Mouse (Mus musculus): ENCODE results near the gene Zswim1. TPM values are rescaled to one million over a fixed set of nuclear protein-coding genes. Genes with fewer than 3 reads are reported as not detected.
"Not testable (repeated sequence)": the region's sequence is repeated elsewhere in the genome, so short reads cannot be mapped to it uniquely, and the experiment has no call there.

Gene Zswim1
- total RNA-seq, 2 experiments from 2014 or later: 18.1 to 18.2 TPM

DNA sequence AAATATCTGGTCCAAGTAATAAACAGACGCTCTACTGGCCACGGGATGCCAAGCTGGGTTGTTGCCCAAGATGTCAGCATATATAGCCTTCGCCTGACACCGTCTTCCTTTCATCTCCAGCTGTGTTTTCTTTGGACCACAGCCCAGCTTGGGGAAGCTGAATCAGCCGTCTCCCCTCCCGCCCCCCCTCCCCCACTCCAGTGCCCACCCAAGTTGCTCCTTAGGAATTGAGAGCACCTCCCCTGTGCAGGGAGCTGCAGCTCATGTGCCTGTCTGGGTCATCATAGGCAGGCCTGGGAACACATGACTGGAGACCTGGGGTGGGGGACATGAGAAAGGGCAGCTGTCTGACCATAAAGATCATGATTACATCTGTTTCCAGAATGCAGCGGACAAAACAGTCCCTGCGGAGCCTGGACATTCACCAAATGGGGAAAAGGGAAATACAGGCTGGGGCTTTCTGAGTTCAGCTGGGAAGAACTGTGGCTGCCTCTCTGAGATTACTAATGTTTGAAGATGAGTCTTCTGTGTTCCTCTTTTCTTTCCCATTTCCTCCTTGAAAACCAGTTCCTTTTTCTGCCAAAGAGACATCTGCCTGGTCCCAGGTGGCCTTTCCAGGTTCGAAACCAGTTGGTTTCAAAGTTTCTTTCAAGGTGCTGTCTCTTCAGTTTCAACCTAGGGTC, 39.8 kb downstream of the Zswim1 start:
- DNase-seq (ENCODE audit: low spot score in 2 of 2): no peak

GRCm38 (mm10) chr2:164863411-164863810, 40.9 kb downstream of the Zswim1 start:
- not testable (repeated sequence) for DNase-seq (ENCODE audit: low spot score in 2 of 2)

DNA sequence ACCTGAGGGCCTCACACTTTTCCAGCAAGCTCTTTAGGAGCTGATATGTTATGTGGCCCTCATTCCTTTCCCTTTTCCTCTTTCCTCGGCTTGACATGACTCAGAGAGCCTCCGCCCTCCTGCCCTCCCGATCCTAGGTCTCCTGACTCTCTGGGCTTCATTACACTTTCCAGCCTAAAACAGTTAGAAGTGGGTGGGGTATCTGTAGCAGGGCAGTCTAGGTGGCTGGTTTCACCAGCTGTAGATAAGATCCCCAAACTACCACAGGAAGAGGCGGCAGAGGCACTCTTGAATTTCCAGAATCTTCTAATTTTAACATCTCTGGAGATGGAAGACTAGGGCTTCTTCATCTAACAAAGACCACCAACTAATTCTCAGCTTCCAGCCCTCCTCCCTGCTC, 42.1 kb downstream of the Zswim1 start:
- DNase-seq (ENCODE audit: low spot score in 2 of 2): no peak

DNA sequence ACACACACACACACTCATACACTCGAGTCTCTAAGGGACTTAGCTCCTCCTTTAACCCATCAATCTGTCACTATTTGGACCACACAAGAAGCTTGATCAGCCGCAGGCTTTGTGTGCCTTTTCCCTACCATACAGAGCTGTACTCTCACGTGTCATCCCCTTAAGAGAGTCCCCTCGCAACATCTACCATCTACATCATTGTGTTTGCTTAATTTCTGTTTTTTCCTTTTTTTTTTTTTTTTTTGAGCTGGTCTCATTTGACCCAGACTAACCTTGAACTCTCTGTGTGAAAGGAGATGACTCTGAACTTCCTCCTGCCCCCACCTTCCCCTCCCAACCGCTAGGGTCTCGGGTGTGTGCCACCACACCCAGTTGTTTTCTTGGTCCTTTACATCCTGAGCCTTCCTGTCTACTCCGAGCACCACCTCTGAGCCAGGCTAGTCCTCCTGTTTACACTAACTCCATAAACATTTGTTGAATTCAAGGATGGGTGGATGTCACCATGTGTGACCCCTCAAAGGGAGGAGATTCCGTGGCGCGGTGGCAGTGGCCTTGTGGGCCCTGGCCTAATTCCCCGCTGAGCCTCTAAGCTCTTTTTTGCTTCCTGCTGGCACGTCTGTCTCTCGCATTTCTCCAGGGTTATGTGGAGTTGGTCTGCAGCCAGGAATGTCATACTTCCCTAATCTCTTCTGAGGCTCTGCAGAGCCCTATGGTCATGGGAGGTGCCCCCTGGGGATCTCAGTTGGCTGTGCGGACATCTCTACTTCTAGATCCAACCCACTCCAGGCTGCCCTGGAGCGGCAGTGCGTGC, 44.5 kb downstream of the Zswim1 start:
- DNase-seq (ENCODE audit: low spot score in 2 of 2): no peak

DNA sequence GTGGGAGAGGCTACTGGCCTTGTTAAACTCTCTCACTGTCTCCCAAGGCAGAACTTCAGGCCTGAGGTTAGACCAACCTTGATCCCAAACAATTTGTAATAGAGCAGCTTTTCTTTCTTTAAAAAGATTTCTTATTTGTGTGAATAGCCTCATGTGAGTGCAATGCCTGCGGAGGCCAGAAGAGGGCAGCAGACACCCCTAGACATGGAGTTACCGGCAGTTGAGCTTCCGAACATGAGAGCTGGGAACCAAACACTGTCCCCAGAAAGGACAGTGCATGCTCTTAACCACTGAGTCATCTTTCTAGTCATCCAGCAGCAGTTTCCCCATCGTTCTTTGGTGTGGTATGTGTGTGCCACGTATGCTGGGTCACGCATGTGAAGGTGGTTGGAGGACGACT, 45.1 kb downstream of the Zswim1 start:
- no peak for DNase-seq (ENCODE audit: low spot score in 2 of 2)

- DNase-seq (ENCODE audit: low spot score in 2 of 2): no peak
These were observed 46.0 kb downstream of the Zswim1 start for GRCm38 (mm10) chr2:164868491-164868890.

GRCm38 (mm10) chr2:164871602-164872303, 49.3 kb downstream of the Zswim1 start:
- no peak for DNase-seq (ENCODE audit: low spot score in 2 of 2)

DNA sequence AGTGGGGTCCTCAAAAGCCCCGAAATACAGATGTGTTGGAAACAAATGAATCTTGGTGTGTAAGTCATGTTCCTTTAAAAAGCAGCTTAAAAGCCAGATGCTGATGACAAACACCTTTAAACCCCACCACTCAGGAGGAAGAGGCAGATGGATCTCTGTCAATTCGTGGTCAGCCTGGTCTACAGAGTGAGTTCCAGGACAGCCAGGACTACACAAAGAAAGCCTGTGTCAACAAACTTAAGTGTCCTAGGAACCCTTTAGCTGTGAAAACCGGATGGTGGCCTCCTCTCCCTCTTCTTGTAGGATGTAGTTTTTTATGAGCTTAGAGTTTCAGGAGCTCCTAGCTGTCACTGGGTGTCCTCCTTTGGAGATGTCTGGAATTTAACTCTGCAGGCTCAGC, 51.1 kb downstream of the Zswim1 start:
- no peak for DNase-seq (ENCODE audit: low spot score in 2 of 2)

DNA sequence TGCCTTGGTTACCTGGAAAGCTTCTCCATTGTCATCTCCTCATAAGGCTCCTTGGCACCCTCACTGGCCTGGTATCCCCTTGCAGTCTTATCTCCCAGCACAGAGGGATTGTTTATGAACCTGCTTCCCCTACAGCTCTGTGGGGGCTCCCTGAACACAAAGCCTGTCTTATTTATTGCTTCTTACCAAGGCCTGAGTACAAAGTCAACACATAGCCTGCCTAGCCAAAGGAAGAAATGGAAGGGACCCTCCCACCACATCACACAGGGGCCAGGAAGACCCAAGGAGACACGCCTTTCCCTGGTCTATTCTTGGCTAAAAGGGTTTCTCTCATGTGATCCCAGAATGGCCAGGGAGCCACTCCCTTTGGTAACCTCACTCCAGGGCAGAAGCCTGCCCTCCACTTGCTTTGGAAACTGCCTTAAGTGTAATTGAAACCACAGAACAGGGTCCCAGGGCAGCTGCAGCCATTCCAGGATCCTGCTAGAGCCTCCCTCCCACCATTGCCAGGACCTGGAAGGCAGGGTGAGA, 51.8 kb downstream of the Zswim1 start:
- no peak for DNase-seq (ENCODE audit: low spot score in 2 of 2)

GRCm38 (mm10) chr2:164875648-164876047, 53.2 kb downstream of the Zswim1 start:
- not testable (repeated sequence) for DNase-seq (ENCODE audit: low spot score in 2 of 2)

Other genes with a start within 250 kb of the Zswim1 start
- gene Spint3, start 249.2 kb upstream of the Zswim1 start, total RNA-seq (2021): not detected
- gene Wfdc6a, start 237.2 kb upstream of the Zswim1 start, total RNA-seq (2021): 1 to 10 TPM in 1 of 2 experiments, under 1 TPM in 1; 0.71 to 1.9 TPM
- gene Eppin, start 229.1 kb upstream of the Zswim1 start, total RNA-seq (2021): not detected
- not detected for gene Wfdc6b, start 209.2 kb upstream of the Zswim1 start, total RNA-seq (2021)
- not detected for gene Wfdc8, start 209.1 kb upstream of the Zswim1 start, total RNA-seq (2021)
- gene Wfdc16, start 183.9 kb upstream of the Zswim1 start, total RNA-seq (2021): not detected
- gene Wfdc10, start 166.6 kb upstream of the Zswim1 start, total RNA-seq (2021): not detected
- gene Wfdc9, start 166.1 kb upstream of the Zswim1 start, total RNA-seq (2021): not detected
- not detected for gene Wfdc11, start 148.6 kb upstream of the Zswim1 start, total RNA-seq (2021)
- gene Wfdc13, start 137.6 kb upstream of the Zswim1 start, total RNA-seq (2021): not detected
- gene Spint4, start 124.2 kb upstream of the Zswim1 start, total RNA-seq (2021): not detected
- not detected for gene Spint5, start 107.4 kb upstream of the Zswim1 start, total RNA-seq (2021)
- gene Wfdc3, start 76.8 kb upstream of the Zswim1 start, total RNA-seq (2021): 1 to 10 TPM; 1.5 TPM
- gene Dnttip1, start 76.7 kb upstream of the Zswim1 start, total RNA-seq (2021): 10 to 100 TPM; 34.1 to 37.2 TPM
- 1 to 10 TPM; 2.9 to 4.0 TPM for gene Ube2c, start 52.8 kb upstream of the Zswim1 start, total RNA-seq (2021)
- not detected for gene Tnnc2, start 42.7 kb upstream of the Zswim1 start, total RNA-seq (2021)
- gene Snx21, start 36.9 kb upstream of the Zswim1 start, total RNA-seq (2021): 10 to 100 TPM; 33.3 to 39.8 TPM
- 10 to 100 TPM; 26.4 to 28.1 TPM for gene Acot8, start 17.8 kb upstream of the Zswim1 start, total RNA-seq (2021)
- 1 to 10 TPM; 6.0 to 8.3 TPM for gene Zswim3, start 17.6 kb upstream of the Zswim1 start, total RNA-seq (2021)
- gene Spata25, start 5.9 kb downstream of the Zswim1 start, total RNA-seq (2021): under 1 TPM in 1 of 2 experiments, not detected in 1; 0.67 TPM
- gene Ctsa, start 10.2 kb downstream of the Zswim1 start, total RNA-seq (2021): 10 to 100 TPM; 87.7 to 89.6 TPM
- 1 to 10 TPM; 3.9 to 4.1 TPM for gene Neurl2, start 10.8 kb downstream of the Zswim1 start, total RNA-seq (2021)
- 100 to 1,000 TPM in 1 of 2 experiments, 10 to 100 TPM in 1; 72.5 to 107 TPM for gene Pltp, start 35.0 kb downstream of the Zswim1 start, total RNA-seq (2021)
- 10 to 100 TPM; 43.5 to 48.8 TPM for gene Pcif1, start 56.6 kb downstream of the Zswim1 start, total RNA-seq (2021)
- 10 to 100 TPM; 25.0 to 26.4 TPM for gene Zfp335, start 89.1 kb downstream of the Zswim1 start, total RNA-seq (2021)
- gene Mmp9, start 118.1 kb downstream of the Zswim1 start, total RNA-seq (2021): 1 to 10 TPM; 1.8 to 2.1 TPM
- gene Slc12a5, start 138.1 kb downstream of the Zswim1 start, total RNA-seq (2021): 100 to 1,000 TPM; 288 to 332 TPM
- gene Ncoa5, start 212.2 kb downstream of the Zswim1 start, total RNA-seq (2021): 10 to 100 TPM; 53.2 to 57.4 TPM
- gene Cd40, start 232.9 kb downstream of the Zswim1 start, total RNA-seq (2021): 1 to 10 TPM in 1 of 2 experiments, under 1 TPM in 1; 0.67 to 3.0 TPM